Mouse (Mus musculus) brain, embryonic 14.5 days (tissue): Measurements from ENCODE around the gene Pdcd2l.

ENCODE experiments used
- CTCF ChIP-seq: fragments of 200-500 bp; IDR thresholded peaks from 2 replicates; pipeline ENCODE4 v1.5.1; 2012; ENCODE audit warnings: inconsistent platforms, mild to moderate bottlenecking, moderate library complexity, borderline replicate concordance; ENCODE audit not compliant: insufficient read depth, insufficient read length; ENCODE audit errors: extremely low read depth
- POLR2A ChIP-seq: fragments of 200-500 bp; IDR thresholded peaks from 2 replicates; pipeline ENCODE4 v1.6.1; 2012; ENCODE audit warnings: mild to moderate bottlenecking, inconsistent platforms, borderline replicate concordance; ENCODE audit not compliant: poor library complexity, insufficient read depth, insufficient read length, severe bottlenecking; ENCODE audit errors: extremely low read depth

GRCm38 (mm10) chr7:34169454-34169853, 27.0 kb downstream of the Pdcd2l start, which contains the start of gene Uba2:
- TF ChIP-seq CTCF (no peak), POLR2A (no peak)
